Mouse (Mus musculus) MEL (cell line): Measurements from ENCODE around the gene Slu7. TPM values are rescaled to one million over a fixed set of nuclear protein-coding genes. Genes with fewer than 3 reads are reported as not detected.

Source experiments
- DNase-seq: peaks from one replicate; pipeline ENCODE4 v3.0.0; 2011; ENCODE audit warnings: low read depth, low spot score
- H3K27ac ChIP-seq: 2 replicates; pipeline ENCODE4 v1.5.1; 2012; ENCODE audit warnings: low read depth, mild to moderate bottlenecking, control low read depth, low read length, moderate library complexity; ENCODE audit not compliant: control insufficient read depth
- H3K27me3 ChIP-seq, 2 experiments: fragments of 150-350 bp in 1 of 2; sonication (generic) in 1 of 2; 2 replicates each; pipeline ENCODE4 v1.6.1; 2012; ENCODE audit warnings: low read length in 2 of 2, mild to moderate bottlenecking in 2 of 2, improper control_type of control experiment in 1 of 2, moderate library complexity in 1 of 2; ENCODE audit not compliant: insufficient read depth in 2 of 2, control insufficient read depth in 1 of 2
- H3K36me3 ChIP-seq, 2 experiments: 2 replicates each; pipeline ENCODE4 v1.6.1; 2012 to 2014; ENCODE audit warnings: low read length in 2 of 2, improper control_type of control experiment in 1 of 2, inconsistent platforms in 1 of 2, mild to moderate bottlenecking in 1 of 2; ENCODE audit not compliant: insufficient read depth in 2 of 2, control insufficient read depth in 1 of 2
- H3K4me1 ChIP-seq, 2 experiments: fragments of 150-350 bp in 1 of 2; sonication (generic) in 1 of 2; 2 replicates each; pipeline ENCODE4 v1.6.1; 2012; ENCODE audit warnings: low read length in 2 of 2, improper control_type of control experiment in 1 of 2, mild to moderate bottlenecking in 1 of 2; ENCODE audit not compliant: insufficient read depth in 2 of 2, control insufficient read depth in 1 of 2
- H3K4me3 ChIP-seq, 2 experiments: fragments of 150-350 bp in 1 of 2; sonication (generic) in 1 of 2; 2 replicates each; pipeline ENCODE4 v1.5.1; 2012; ENCODE audit warnings: low read depth in 2 of 2, low read length in 2 of 2, mild to moderate bottlenecking in 2 of 2, moderate library complexity in 2 of 2, control low read depth in 1 of 2, improper control_type of control experiment in 1 of 2; ENCODE audit not compliant: control insufficient read depth in 1 of 2, insufficient read depth in 1 of 2
- H3K79me2 ChIP-seq: 2 replicates; pipeline ENCODE4 v1.6.1; 2012; ENCODE audit warnings: mild to moderate bottlenecking, low read length, moderate library complexity; ENCODE audit not compliant: control insufficient read depth, poor library complexity, insufficient read depth
- H3K9ac ChIP-seq: 2 replicates; pipeline ENCODE4 v1.6.1; 2012; ENCODE audit warnings: low read depth, mild to moderate bottlenecking, control low read depth, low read length, moderate library complexity; ENCODE audit not compliant: control insufficient read depth, poor library complexity, severe bottlenecking
- H3K9me3 ChIP-seq: fragments of 150-350 bp; sonication (generic); replicated peaks from 2 replicates; pipeline ENCODE4 v1.6.1; 2012; ENCODE audit warnings: mild to moderate bottlenecking, low read length, improper control_type of control experiment, moderate library complexity; ENCODE audit not compliant: insufficient read depth
- CHD1 ChIP-seq: IDR thresholded peaks from 2 replicates; pipeline ENCODE4 v1.6.1; 2012; ENCODE audit warnings: low read depth, mild to moderate bottlenecking, inconsistent platforms, low read length, improper control_type of control experiment
- CTCF ChIP-seq, 3 experiments: IDR thresholded peaks in 2 of 3; conservative IDR thresholded peaks in 1 of 3; 2 replicates each; pipeline ENCODE4 v1.5.1; 2011 to 2012; ENCODE audit warnings: low read length in 3 of 3, low read depth in 2 of 3, mild to moderate bottlenecking in 2 of 3, improper control_type of control experiment in 1 of 3, inconsistent platforms in 1 of 3, mixed read lengths in 1 of 3, moderate library complexity in 1 of 3; ENCODE audit not compliant: control insufficient read depth in 1 of 3, insufficient read depth in 1 of 3, poor library complexity in 1 of 3, severe bottlenecking in 1 of 3
- E2F4 ChIP-seq: IDR thresholded peaks from 2 replicates; pipeline ENCODE4 v1.6.1; 2011; ENCODE audit warnings: low read depth, low read length, improper control_type of control experiment, borderline replicate concordance
- GABPA ChIP-seq: IDR thresholded peaks from 2 replicates; pipeline ENCODE4 v1.6.1; 2012; ENCODE audit warnings: low read depth, mild to moderate bottlenecking, inconsistent platforms, low read length, improper control_type of control experiment, moderate library complexity
- GATA1 ChIP-seq: IDR thresholded peaks from 2 replicates; pipeline ENCODE4 v1.6.1; 2011; ENCODE audit warnings: low read depth, low read length, improper control_type of control experiment
- JUND ChIP-seq: IDR thresholded peaks from 2 replicates; pipeline ENCODE4 v1.6.1; 2011; ENCODE audit warnings: low read depth, mild to moderate bottlenecking, improper control_type of control experiment, low read length
- MAX ChIP-seq: IDR thresholded peaks from 2 replicates; pipeline ENCODE4 v1.6.1; 2011; ENCODE audit warnings: low read length, improper control_type of control experiment
- MAZ ChIP-seq: IDR thresholded peaks from 2 replicates; pipeline ENCODE4 v1.6.1; 2012; ENCODE audit warnings: low read depth, mild to moderate bottlenecking, inconsistent platforms, low read length, improper control_type of control experiment
- MXI1 ChIP-seq: IDR thresholded peaks from 2 replicates; pipeline ENCODE4 v1.6.1; 2011; ENCODE audit warnings: mild to moderate bottlenecking, low read depth, low read length, improper control_type of control experiment
- MYB ChIP-seq: IDR thresholded peaks from 2 replicates; pipeline ENCODE4 v1.6.1; 2011; ENCODE audit warnings: mild to moderate bottlenecking, low read depth, low read length, improper control_type of control experiment
- NRF1 ChIP-seq: IDR thresholded peaks from 2 replicates; pipeline ENCODE4 v1.6.1; 2014; ENCODE audit warnings: low read depth, mild to moderate bottlenecking, inconsistent platforms, low read length, improper control_type of control experiment, moderate library complexity; ENCODE audit not compliant: poor library complexity, insufficient read depth, severe bottlenecking
- POLR2AphosphoS2 ChIP-seq: IDR thresholded peaks from 2 replicates; pipeline ENCODE4 v1.6.1; 2011; ENCODE audit warnings: low read length, improper control_type of control experiment
- POLR2AphosphoS5 ChIP-seq: IDR thresholded peaks from 2 replicates; pipeline ENCODE4 v1.6.1; 2012; ENCODE audit warnings: low read depth, borderline replicate concordance, mild to moderate bottlenecking, inconsistent platforms, low read length, moderate library complexity, mixed read lengths
- RAD21 ChIP-seq: IDR thresholded peaks from 2 replicates; pipeline ENCODE4 v1.6.1; 2011; ENCODE audit warnings: mild to moderate bottlenecking, low read depth, low read length, improper control_type of control experiment
- RCOR1 ChIP-seq: IDR thresholded peaks from 2 replicates; pipeline ENCODE4 v1.6.1; 2012; ENCODE audit warnings: low read depth, mild to moderate bottlenecking, inconsistent platforms, low read length, improper control_type of control experiment
- SIN3A ChIP-seq: IDR thresholded peaks from 2 replicates; pipeline ENCODE4 v1.6.1; 2012; ENCODE audit warnings: low read length, improper control_type of control experiment, inconsistent platforms
- SMC3 ChIP-seq: IDR thresholded peaks from 2 replicates; pipeline ENCODE4 v1.6.1; 2011; ENCODE audit warnings: low read depth, low read length, improper control_type of control experiment
- USF2 ChIP-seq, 2 experiments: IDR thresholded peaks; 2 replicates each; pipeline ENCODE4 v1.6.1; 2011 to 2012; ENCODE audit warnings: improper control_type of control experiment in 2 of 2, low read length in 2 of 2, borderline replicate concordance in 1 of 2, inconsistent platforms in 1 of 2, low read depth in 1 of 2, mild to moderate bottlenecking in 1 of 2; ENCODE audit not compliant: insufficient read depth in 1 of 2
- polyA plus RNA-seq, 2 experiments: library from polyadenylated mRNA; stranded (reverse) in 1 of 2; unstranded in 1 of 2; fragments of >175 nt in 1 of 2; fragments of >200 nt in 1 of 2; gene quantifications; 2 replicates each; pipeline versions ENCODE4 v1.2.1 to v1.2.4; 2012; ENCODE audit warnings: low replicate concordance in 2 of 2, low read depth in 1 of 2; ENCODE audit not compliant: insufficient read length in 2 of 2, insufficient read depth in 1 of 2, missing spikeins in 1 of 2
- total RNA-seq: library from RNA; depleted of rRNA; stranded (reverse); fragments of 300-350 nt; gene quantifications from 2 replicates; pipeline ENCODE4 v1.2.3, GENCODE M21; 2012

The Slu7 gene
- total and polyA plus RNA-seq, 3 experiments: 41.6 to 149 (median 46.0) TPM

DNA sequence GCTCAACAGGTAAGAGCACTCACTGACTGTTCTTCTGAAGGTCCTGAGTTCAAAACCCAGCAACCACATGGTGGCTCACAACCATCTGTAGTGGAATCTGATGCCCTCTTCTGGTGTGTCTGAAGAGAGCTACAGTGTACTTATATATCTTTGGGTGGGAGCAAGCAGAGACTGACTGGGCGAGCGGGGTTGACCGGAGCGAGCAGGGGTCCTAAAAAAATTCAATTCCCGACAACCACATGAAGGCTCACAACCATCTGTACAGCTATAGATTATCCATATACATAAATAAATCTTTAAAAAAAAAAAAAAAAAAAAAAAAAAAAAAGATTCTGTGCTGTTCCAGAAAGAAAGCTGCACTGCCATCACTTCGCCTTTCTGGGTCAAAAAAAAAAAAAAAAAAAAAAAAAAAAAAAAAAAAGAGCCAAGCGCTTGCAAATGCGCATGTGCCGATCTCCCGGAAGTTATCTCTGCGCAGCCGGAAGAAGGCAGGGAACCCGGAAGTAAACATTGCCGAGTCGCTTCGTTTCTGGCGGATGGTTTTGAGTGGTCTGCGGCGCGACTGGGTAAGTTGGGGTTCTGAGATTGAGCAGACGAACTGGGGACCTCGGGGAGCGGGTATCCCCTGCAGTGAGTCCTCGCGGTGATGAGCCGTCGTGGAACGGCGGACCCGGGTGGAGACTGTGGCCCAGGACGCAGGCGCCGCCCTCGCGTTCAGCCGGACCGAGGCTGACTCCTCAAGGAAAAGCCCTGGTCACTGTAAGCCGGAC is at the start of gene Slu7 (continued):
- TF ChIP-seq GABPA: no peak

DNA sequence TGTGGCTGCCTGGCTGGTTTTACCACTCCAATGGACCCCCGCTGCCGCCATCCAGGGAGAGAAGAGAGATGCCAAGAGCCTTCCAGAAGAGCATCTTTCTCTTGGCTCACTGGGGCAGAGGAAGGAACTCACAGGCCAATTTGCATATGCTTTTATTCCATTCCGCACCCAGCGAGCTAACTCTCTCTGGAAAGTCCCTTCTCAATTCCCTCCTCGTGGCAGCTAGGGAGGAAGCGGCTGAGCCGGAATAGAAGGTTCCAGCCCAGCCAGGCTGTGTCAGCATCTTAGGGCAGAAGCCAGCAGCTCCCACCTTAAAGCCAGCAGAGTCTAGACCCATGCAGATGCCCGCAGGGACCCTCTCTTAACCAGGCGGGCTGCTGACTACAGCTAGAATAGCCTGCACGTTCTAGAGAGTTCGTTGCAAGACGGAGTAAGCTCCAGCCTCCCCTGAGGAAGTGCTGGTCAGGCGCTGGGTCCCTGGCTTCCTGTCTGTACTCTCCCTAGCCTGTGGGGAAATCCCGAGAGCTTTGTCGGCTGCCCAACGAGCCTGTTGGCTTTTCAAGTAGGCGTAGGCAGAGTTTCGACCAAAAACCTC is 48.4 kb upstream of the Slu7 start:
- H3K4me1 ChIP-seq: no peaks in the 10 kb centered on the region
- H3K27me3 ChIP-seq: no peaks in the 10 kb centered on the region; a peak in 1 of 4 replicates
- H3K27ac ChIP-seq: no peak overlapping the region
- H3K79me2 ChIP-seq: no peaks in the 10 kb centered on the region
- H3K9me3 ChIP-seq: no peaks in the 10 kb centered on the region
- no peak for DNase-seq
- H3K9ac ChIP-seq: no peak overlapping the region
- TF ChIP-seq GATA1 (no peak), MXI1 (no peak), POLR2AphosphoS5 (no peak), RAD21 (no peak), CTCF (IDR thresholded peaks at IDR 0.05 in 2 of 3, conservative IDR thresholded peaks at IDR 0.05 in 1 of 3; ENCODE audit: control insufficient read depth in 1 of 3, insufficient read depth in 1 of 3, low read depth in 2 of 3, low read length in 3 of 3, poor library complexity in 1 of 3, severe bottlenecking in 1 of 3) (no peak), E2F4 (no peak), POLR2AphosphoS2 (no peak), SMC3 (no peak), USF2 (IDR thresholded peaks at IDR 0.05; ENCODE audit: borderline replicate concordance in 1 of 2, insufficient read depth in 1 of 2, low read depth in 1 of 2, low read length in 2 of 2) (no peak), NRF1 (no peak), CHD1 (no peak)
- H3K36me3 ChIP-seq: no peaks in the 10 kb centered on the region
- H3K4me3 ChIP-seq: no peak overlapping the region

DNA sequence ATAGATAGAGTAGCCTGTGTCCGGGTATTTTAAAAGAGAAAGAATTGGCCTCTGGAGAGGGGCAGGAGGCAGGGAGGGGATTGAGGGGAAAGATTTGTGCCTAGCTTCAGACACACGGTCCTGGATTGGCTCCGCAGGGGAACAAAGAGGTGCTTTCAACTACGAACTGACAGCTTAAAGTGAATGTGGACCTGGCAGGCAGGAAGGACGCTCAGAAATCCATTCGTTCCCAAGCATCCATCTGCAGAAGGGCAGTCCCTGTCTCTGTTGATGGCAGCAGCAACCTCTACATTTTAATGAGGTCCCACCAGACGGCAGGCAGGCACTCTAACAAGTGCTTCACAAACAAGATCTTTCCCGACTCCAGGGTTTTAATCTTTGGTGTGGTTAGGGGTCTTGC is 47.8 kb upstream of the Slu7 start:
- TF ChIP-seq RCOR1 (no peak), RAD21 (no peak), JUND (no peak), MAZ (no peak), SIN3A (no peak), MAX (no peak), MYB (no peak), POLR2AphosphoS5 (no peak)
- no peak for DNase-seq
- no peaks in the 10 kb centered on the region for H3K9me3 ChIP-seq
- no peak overlapping the region for H3K4me3 ChIP-seq
- no peaks in the 10 kb centered on the region; a peak in 1 of 4 replicates for H3K27me3 ChIP-seq
- no peaks in the 10 kb centered on the region for H3K36me3 ChIP-seq
- no peak overlapping the region for H3K27ac ChIP-seq
- H3K4me1 ChIP-seq: no peaks in the 10 kb centered on the region
- no peaks in the 10 kb centered on the region for H3K79me2 ChIP-seq
- H3K9ac ChIP-seq: no peak overlapping the region
